Mouse (Mus musculus) Patski (cell line): ENCODE results near the gene Sec31b. TPM values are rescaled to one million over a fixed set of nuclear protein-coding genes. Genes with fewer than 3 reads are reported as not detected.

Experiments
- ATAC-seq: fragments of 100-300 bp; one replicate; pipeline ENCODE4 v1.8.0; 2021
- CTCF ChIA-PET: fragments of 350-600 bp; sonication (Branson Sonifier 250); formaldehyde crosslinking; loops from one replicate; lab custom pipeline; 2022; ENCODE audit warnings: inconsistent platforms; lab: Charles Lee
- POLR2A ChIA-PET: fragments of 350-600 bp; sonication (Branson Sonifier 250); formaldehyde crosslinking; loops from one replicate; lab custom pipeline; 2022; ENCODE audit warnings: antibody characterized with exemption, inconsistent platforms; lab: Charles Lee
- DNase-seq: peaks from one replicate; pipeline ENCODE4 v3.0.0-alpha.2; 2011; ENCODE audit warnings: low read depth, low spot score
- H3K27me3 ChIP-seq: fragments of 371-371 bp; one replicate; pipeline ENCODE4 v1.5.1; 2021
- CTCF ChIP-seq: fragments of 100-300 bp; IDR thresholded peaks from one replicate; pipeline ENCODE4 v1.5.1; 2021
- in situ Hi-C: fragments of 300-500 bp; cut with MboI; formaldehyde crosslinking; loops from 3 replicates; pipeline ENCODE4 v1.11.1; 2018; ENCODE audit warnings: low pct_unique_long_range_greater_than_20kb, mixed read lengths
- polyA plus RNA-seq: library from polyadenylated mRNA; unstranded; gene quantifications from one replicate; pipeline ENCODE4 v1.2.3, GENCODE M21; 2021

Gene Sec31b
- polyA plus RNA-seq, 1 experiment from 2014 or later, result 0.83 TPM

GRCm38 (mm10) chr19:44496941-44497340 lies 48.7 kb downstream of the Sec31b start:
- POLR2A ChIA-PET, result no interaction called here
- DNase-seq, result no peak
- CTCF ChIA-PET, result interaction anchor here (1.0 to 1.3 kb wide), 2 partner anchors 13 to 22 kb away, joined by 3 read pairs; no protein-coding TSS in a partner anchor
- no peak for ATAC-seq
- H3K27me3 ChIP-seq, result peaks cover 46% of the 10 kb centered on the region
- in situ Hi-C loops, result no loop called here
- no peak for TF ChIP-seq CTCF

GRCm38 (mm10) chr19:44496511-44496910 lies 49.2 kb downstream of the Sec31b start:
- peaks cover 46% of the 10 kb centered on the region for H3K27me3 ChIP-seq
- in situ Hi-C loops, result no loop called here
- TF ChIP-seq CTCF, result no peak
- no peak for ATAC-seq
- no peak for DNase-seq
- ChIA-PET POLR2A (no interaction called here), CTCF (interaction anchor here (1.0 to 1.5 kb wide), 3 partner anchors 10 to 21 kb away, joined by 3 to 7 read pairs (median 3); no protein-coding TSS in a partner anchor)

- no peak for TF ChIP-seq CTCF
- peaks cover 57% of the 10 kb centered on the region for H3K27me3 ChIP-seq
- DNase-seq, result no peak
- ATAC-seq, result no peak
- in situ Hi-C loops, result no loop called here
- POLR2A ChIA-PET, result interaction anchor here (0.5 kb wide), 1 partner anchor 13 kb away, joined by 4 read pairs; no protein-coding TSS in a partner anchor
- CTCF ChIA-PET, result no interaction called here
These were observed 52.5 kb downstream of the Sec31b start, which contains the start of gene Wnt8b for GRCm38 (mm10) chr19:44493128-44493527. Gene Wnt8b, plus strand, starts transcription at chr19:44493472.

GRCm38 (mm10) chr19:44487266-44487665 lies 58.4 kb downstream of the Sec31b start:
- peaks cover 31% of the 10 kb centered on the region for H3K27me3 ChIP-seq
- TF ChIP-seq CTCF, result peak; percentile 72
- ChIA-PET CTCF (interaction anchor here (0.7 to 2.6 kb wide), 7 partner anchors 9 to 76 kb away, joined by 3 to 19 read pairs (median 4); partner anchors contain the start of gene Hif1an), POLR2A (no interaction called here)
- DNase-seq (no peak), ATAC-seq (peak; percentile 35)
- in situ Hi-C loops, result no loop called here

- no peak for ATAC-seq
- TF ChIP-seq CTCF, result peak; percentile 61
- no peak for DNase-seq
- in situ Hi-C loops, result loop anchor here (5.0 kb wide), 1 partner anchor 66 kb away; no protein-coding TSS in a partner anchor
- ChIA-PET POLR2A (no interaction called here), CTCF (interaction anchor here (0.9 to 4.8 kb wide), 14 partner anchors 9 to 113 kb away, joined by 3 to 58 read pairs (median 4); partner anchors contain the start of gene Sec31b)
- H3K27me3 ChIP-seq, result peaks cover 21% of the 10 kb centered on the region
These were observed 69.1 kb downstream of the Sec31b start for GRCm38 (mm10) chr19:44476541-44476940.

- POLR2A ChIA-PET, result no interaction called here
- H3K27me3 ChIP-seq, result peaks cover 21% of the 10 kb centered on the region
- CTCF ChIA-PET, result interaction anchor here (0.7 to 4.8 kb wide), 10 partner anchors 8 to 111 kb away, joined by 3 to 58 read pairs (median 6); no protein-coding TSS in a partner anchor
These were observed 70.4 kb downstream of the Sec31b start for GRCm38 (mm10) chr19:44475268-44475667.

GRCm38 (mm10) chr19:44474158-44474557 lies 71.5 kb downstream of the Sec31b start:
- peak; percentile 100 for TF ChIP-seq CTCF
- H3K27me3 ChIP-seq, result peaks cover 12% of the 10 kb centered on the region
- POLR2A ChIA-PET, result no interaction called here
- CTCF ChIA-PET, result interaction anchor here (0.6 to 4.8 kb wide), 13 partner anchors 8 to 109 kb away, joined by 3 to 58 read pairs (median 4); no protein-coding TSS in a partner anchor
- ATAC-seq (peak; percentile 44), DNase-seq (no peak)
- in situ Hi-C loops, result no loop called here

More at GRCm38 (mm10) chr19:44475268-44475667, 70.4 kb downstream of the Sec31b start:
- DNase-seq (no peak), ATAC-seq (no peak)
- TF ChIP-seq CTCF, result no peak
- in situ Hi-C loops, result loop anchor here (5.0 kb wide), 1 partner anchor 67 kb away; no protein-coding TSS in a partner anchor

Other genes starting within 250 kb of the Sec31b start
- gene Scd4, start 212.8 kb downstream of the Sec31b start, polyA plus RNA-seq, result 0.09 TPM
- gene Scd1, start 138.0 kb downstream of the Sec31b start, polyA plus RNA-seq, result 2.4 TPM
- 0.15 TPM for gene Wnt8b, start 52.4 kb downstream of the Sec31b start, polyA plus RNA-seq
- gene Gm20538, start 7.0 kb upstream of the Sec31b start, polyA plus RNA-seq, result not detected
- gene Ndufb8, start 9.6 kb upstream of the Sec31b start, polyA plus RNA-seq, result 681 TPM
- 25.1 TPM for gene Hif1an, start 17.0 kb upstream of the Sec31b start, polyA plus RNA-seq
- 198 TPM for gene Pax2, start 210.2 kb upstream of the Sec31b start, polyA plus RNA-seq